Mouse (Mus musculus) retina, postnatal 1 day (tissue): Measurements from ENCODE around the gene Mfap1b.
"Not testable (repeated sequence)": the region's sequence is repeated elsewhere in the genome, so short reads cannot be mapped to it uniquely, and the experiment has no call there.

ENCODE experiments used
- DNase-seq: peaks from one replicate; pipeline ENCODE4 v3.0.0-alpha.2; 2012

Mfap1b gene

GRCm38 (mm10) chr2:121468982-121469381 lies 4.9 kb downstream of the Mfap1b start:
- not testable (repeated sequence) for DNase-seq

GRCm38 (mm10) chr2:121460071-121460470 lies 13.8 kb downstream of the Mfap1b start:
- no peak for DNase-seq

- DNase-seq, result peak; percentile 92
Measured at GRCm38 (mm10) chr2:121456692-121457642, 16.9 kb downstream of the Mfap1b start, which contains the start of gene Serinc4. Gene Serinc4 (minus strand): TSS chr2:121456781.

GRCm38 (mm10) chr2:121455534-121455933 lies 18.3 kb downstream of the Mfap1b start:
- DNase-seq, result no peak

- no peak for DNase-seq
Measured at GRCm38 (mm10) chr2:121453917-121454316, 19.9 kb downstream of the Mfap1b start.

GRCm38 (mm10) chr2:121452990-121453389 lies 20.9 kb downstream of the Mfap1b start, which contains the start of gene Hypk:
Gene Hypk (plus strand): TSS chr2:121453290.
- DNase-seq, result no peak

- DNase-seq, result no peak
Measured at GRCm38 (mm10) chr2:121452361-121452760, 21.5 kb downstream of the Mfap1b start.

- DNase-seq, result peak; percentile 15
Measured at GRCm38 (mm10) chr2:121450093-121450492, 23.8 kb downstream of the Mfap1b start.

GRCm38 (mm10) chr2:121449545-121450011 lies 24.3 kb downstream of the Mfap1b start:
- no peak for DNase-seq

GRCm38 (mm10) chr2:121448739-121449535 lies 24.9 kb downstream of the Mfap1b start, which contains the start of gene Serf2:
Gene Serf2 (plus strand): TSS chr2:121449195.
- peak; percentile 99 for DNase-seq

- peak; percentile 35 for DNase-seq
Measured at GRCm38 (mm10) chr2:121448136-121448535, 25.7 kb downstream of the Mfap1b start.

- no peak for DNase-seq
Measured at GRCm38 (mm10) chr2:121447006-121447405, 26.9 kb downstream of the Mfap1b start.

GRCm38 (mm10) chr2:121446506-121446905 lies 27.4 kb downstream of the Mfap1b start:
- no peak for DNase-seq

GRCm38 (mm10) chr2:121445117-121445516 lies 28.8 kb downstream of the Mfap1b start:
- no peak for DNase-seq

- DNase-seq, result no peak
Measured at GRCm38 (mm10) chr2:121444178-121444577, 29.7 kb downstream of the Mfap1b start, which contains the start of gene Ell3. Gene Ell3 (minus strand): TSS chr2:121444278.

- DNase-seq, result no peak
Measured at GRCm38 (mm10) chr2:121443068-121443349, 30.9 kb downstream of the Mfap1b start.

- peak; percentile 54 for DNase-seq
Measured at GRCm38 (mm10) chr2:121442259-121443067, 31.4 kb downstream of the Mfap1b start.

GRCm38 (mm10) chr2:121441800-121442199 lies 32.1 kb downstream of the Mfap1b start:
- DNase-seq, result peak; percentile 5

- no peak for DNase-seq
Measured at GRCm38 (mm10) chr2:121440834-121441605, 32.8 kb downstream of the Mfap1b start.

GRCm38 (mm10) chr2:121439746-121440145 lies 34.1 kb downstream of the Mfap1b start:
- no peak for DNase-seq

GRCm38 (mm10) chr2:121434854-121435253 lies 39.0 kb downstream of the Mfap1b start:
- DNase-seq, result peak; percentile 59

- DNase-seq, result no peak
Measured at GRCm38 (mm10) chr2:121425890-121426289, 48.0 kb downstream of the Mfap1b start.
